Mouse (Mus musculus) MEL (cell line): ENCODE results near the gene Ppfia2. TPM values are rescaled to one million over a fixed set of nuclear protein-coding genes. Genes with fewer than 3 reads are reported as not detected.

Experiments used
- DNase-seq: peaks from one replicate; pipeline ENCODE4 v3.0.0; 2011; ENCODE audit warnings: low read depth, low spot score
- H3K27ac ChIP-seq: 2 replicates; pipeline ENCODE4 v1.5.1; 2012; ENCODE audit warnings: low read depth, mild to moderate bottlenecking, control low read depth, low read length, moderate library complexity; ENCODE audit not compliant: control insufficient read depth
- H3K27me3 ChIP-seq, 2 experiments: fragments of 150-350 bp in 1 of 2; sonication (generic) in 1 of 2; 2 replicates each; pipeline ENCODE4 v1.6.1; 2012; ENCODE audit warnings: low read length in 2 of 2, mild to moderate bottlenecking in 2 of 2, improper control_type of control experiment in 1 of 2, moderate library complexity in 1 of 2; ENCODE audit not compliant: insufficient read depth in 2 of 2, control insufficient read depth in 1 of 2
- H3K36me3 ChIP-seq, 2 experiments: 2 replicates each; pipeline ENCODE4 v1.6.1; 2012 to 2014; ENCODE audit warnings: low read length in 2 of 2, improper control_type of control experiment in 1 of 2, inconsistent platforms in 1 of 2, mild to moderate bottlenecking in 1 of 2; ENCODE audit not compliant: insufficient read depth in 2 of 2, control insufficient read depth in 1 of 2
- H3K4me1 ChIP-seq, 2 experiments: fragments of 150-350 bp in 1 of 2; sonication (generic) in 1 of 2; 2 replicates each; pipeline ENCODE4 v1.6.1; 2012; ENCODE audit warnings: low read length in 2 of 2, improper control_type of control experiment in 1 of 2, mild to moderate bottlenecking in 1 of 2; ENCODE audit not compliant: insufficient read depth in 2 of 2, control insufficient read depth in 1 of 2
- H3K4me3 ChIP-seq, 2 experiments: fragments of 150-350 bp in 1 of 2; sonication (generic) in 1 of 2; 2 replicates each; pipeline ENCODE4 v1.5.1; 2012; ENCODE audit warnings: low read depth in 2 of 2, low read length in 2 of 2, mild to moderate bottlenecking in 2 of 2, moderate library complexity in 2 of 2, control low read depth in 1 of 2, improper control_type of control experiment in 1 of 2; ENCODE audit not compliant: control insufficient read depth in 1 of 2, insufficient read depth in 1 of 2
- H3K79me2 ChIP-seq: 2 replicates; pipeline ENCODE4 v1.6.1; 2012; ENCODE audit warnings: mild to moderate bottlenecking, low read length, moderate library complexity; ENCODE audit not compliant: control insufficient read depth, poor library complexity, insufficient read depth
- H3K9ac ChIP-seq: 2 replicates; pipeline ENCODE4 v1.6.1; 2012; ENCODE audit warnings: low read depth, mild to moderate bottlenecking, control low read depth, low read length, moderate library complexity; ENCODE audit not compliant: control insufficient read depth, poor library complexity, severe bottlenecking
- H3K9me3 ChIP-seq: fragments of 150-350 bp; sonication (generic); replicated peaks from 2 replicates; pipeline ENCODE4 v1.6.1; 2012; ENCODE audit warnings: mild to moderate bottlenecking, low read length, improper control_type of control experiment, moderate library complexity; ENCODE audit not compliant: insufficient read depth
- BHLHE40 ChIP-seq: IDR thresholded peaks from 2 replicates; pipeline ENCODE4 v1.6.1; 2012; ENCODE audit warnings: low read depth, mild to moderate bottlenecking, inconsistent platforms, low read length, improper control_type of control experiment, borderline replicate concordance
- CHD1 ChIP-seq: IDR thresholded peaks from 2 replicates; pipeline ENCODE4 v1.6.1; 2012; ENCODE audit warnings: low read depth, mild to moderate bottlenecking, inconsistent platforms, low read length, improper control_type of control experiment
- E2F4 ChIP-seq: IDR thresholded peaks from 2 replicates; pipeline ENCODE4 v1.6.1; 2011; ENCODE audit warnings: low read depth, low read length, improper control_type of control experiment, borderline replicate concordance
- GABPA ChIP-seq: IDR thresholded peaks from 2 replicates; pipeline ENCODE4 v1.6.1; 2012; ENCODE audit warnings: low read depth, mild to moderate bottlenecking, inconsistent platforms, low read length, improper control_type of control experiment, moderate library complexity
- GATA1 ChIP-seq: IDR thresholded peaks from 2 replicates; pipeline ENCODE4 v1.6.1; 2011; ENCODE audit warnings: low read depth, low read length, improper control_type of control experiment
- KAT2A ChIP-seq: conservative IDR thresholded peaks from 2 replicates; pipeline ENCODE4 v1.6.1; 2012; ENCODE audit warnings: low read depth, low read length, improper control_type of control experiment, inconsistent platforms
- MAFK ChIP-seq: IDR thresholded peaks from 2 replicates; pipeline ENCODE4 v1.6.1; 2011; ENCODE audit warnings: low read depth, mild to moderate bottlenecking, low read length, improper control_type of control experiment, borderline replicate concordance
- MXI1 ChIP-seq: IDR thresholded peaks from 2 replicates; pipeline ENCODE4 v1.6.1; 2011; ENCODE audit warnings: mild to moderate bottlenecking, low read depth, low read length, improper control_type of control experiment
- MYB ChIP-seq: IDR thresholded peaks from 2 replicates; pipeline ENCODE4 v1.6.1; 2011; ENCODE audit warnings: mild to moderate bottlenecking, low read depth, low read length, improper control_type of control experiment
- MYC ChIP-seq: IDR thresholded peaks from 2 replicates; pipeline ENCODE4 v1.6.1; 2011; ENCODE audit warnings: low read depth, mild to moderate bottlenecking, low read length, improper control_type of control experiment, moderate library complexity
- SMC3 ChIP-seq: IDR thresholded peaks from 2 replicates; pipeline ENCODE4 v1.6.1; 2011; ENCODE audit warnings: low read depth, low read length, improper control_type of control experiment
- TCF12 ChIP-seq: IDR thresholded peaks from 2 replicates; pipeline ENCODE4 v1.6.1; 2014; ENCODE audit warnings: low read depth, mild to moderate bottlenecking, inconsistent platforms, low read length, improper control_type of control experiment, moderate library complexity
- UBTF ChIP-seq: IDR thresholded peaks from 2 replicates; pipeline ENCODE4 v1.6.1; 2012; ENCODE audit warnings: low read depth, mild to moderate bottlenecking, inconsistent platforms, low read length, improper control_type of control experiment, moderate library complexity, borderline replicate concordance; ENCODE audit not compliant: insufficient read depth
- ZC3H11A ChIP-seq: IDR thresholded peaks from 2 replicates; pipeline ENCODE4 v1.6.1; 2012; ENCODE audit warnings: low read depth, mild to moderate bottlenecking, inconsistent platforms, low read length, improper control_type of control experiment
- ZNF384 ChIP-seq: IDR thresholded peaks from 2 replicates; pipeline ENCODE4 v1.6.1; 2012; ENCODE audit warnings: low read depth, mild to moderate bottlenecking, inconsistent platforms, low read length, improper control_type of control experiment
- polyA plus RNA-seq, 2 experiments: library from polyadenylated mRNA; stranded (reverse) in 1 of 2; unstranded in 1 of 2; fragments of >175 nt in 1 of 2; fragments of >200 nt in 1 of 2; gene quantifications; 2 replicates each; pipeline versions ENCODE4 v1.2.1 to v1.2.4; 2012; ENCODE audit warnings: low replicate concordance in 2 of 2, low read depth in 1 of 2; ENCODE audit not compliant: insufficient read length in 2 of 2, insufficient read depth in 1 of 2, missing spikeins in 1 of 2
- total RNA-seq: library from RNA; depleted of rRNA; stranded (reverse); fragments of 300-350 nt; gene quantifications from 2 replicates; pipeline ENCODE4 v1.2.3, GENCODE M21; 2012

Ppfia2 gene
- total and polyA plus RNA-seq, 3 experiments, result not detected

GRCm38 (mm10) chr10:106738190-106738589 lies 268.1 kb downstream of the Ppfia2 start:
- DNase-seq, result no peak
- H3K9ac ChIP-seq, result no peak overlapping the region
- no peaks in the 10 kb centered on the region for H3K36me3 ChIP-seq
- H3K4me3 ChIP-seq, result no peak overlapping the region
- no peak overlapping the region for H3K27ac ChIP-seq
- TF ChIP-seq SMC3, result no peak
- no peak for TF ChIP-seq E2F4
- no peak for TF ChIP-seq GABPA
- TF ChIP-seq MYC, result no peak
- TF ChIP-seq MYB, result no peak
- no peak for TF ChIP-seq KAT2A
- no peak for TF ChIP-seq ZC3H11A
- no peak for TF ChIP-seq BHLHE40
- TF ChIP-seq ZNF384, result no peak
- H3K79me2 ChIP-seq, result no peaks in the 10 kb centered on the region
- H3K27me3 ChIP-seq, result no peaks in the 10 kb centered on the region
- no peaks in the 10 kb centered on the region for H3K4me1 ChIP-seq
- H3K9me3 ChIP-seq, result no peaks in the 10 kb centered on the region

GRCm38 (mm10) chr10:106744966-106745365 lies 274.8 kb downstream of the Ppfia2 start:
- no peaks in the 10 kb centered on the region for H3K4me1 ChIP-seq
- H3K9me3 ChIP-seq, result no peaks in the 10 kb centered on the region
- no peak overlapping the region for H3K27ac ChIP-seq
- H3K27me3 ChIP-seq, result no peaks in the 10 kb centered on the region
- TF ChIP-seq GATA1, result no peak
- TF ChIP-seq MAFK, result no peak
- TF ChIP-seq MXI1, result no peak
- no peak for TF ChIP-seq TCF12
- H3K36me3 ChIP-seq, result no peaks in the 10 kb centered on the region
- H3K79me2 ChIP-seq, result no peaks in the 10 kb centered on the region
- DNase-seq, result no peak
- H3K4me3 ChIP-seq, result no peak overlapping the region
- no peak overlapping the region for H3K9ac ChIP-seq

- Histone ChIP-seq H3K79me2 (no peaks in the 10 kb centered on the region), H3K4me3 (no peak overlapping the region), H3K27ac (no peak overlapping the region), H3K27me3 (no peaks in the 10 kb centered on the region), H3K9me3 (no peaks in the 10 kb centered on the region), H3K4me1 (no peaks in the 10 kb centered on the region), H3K36me3 (no peaks in the 10 kb centered on the region), H3K9ac (no peak overlapping the region)
- TF ChIP-seq UBTF (no peak), CHD1 (no peak), MYB (no peak), KAT2A (no peak)
- DNase-seq, result no peak
These were observed 290.9 kb downstream of the Ppfia2 start for GRCm38 (mm10) chr10:106761061-106761460.
